Mouse (Mus musculus) embryonic fibroblast, embryonic 13.5 days (primary cell): ENCODE measurements at regions not wholly inside any gene's neighbourhood (a gene's known extent, or its start where the extent isn't known, plus 50 kb on each side); places are given as distances from the start of the nearest gene placed in this dataset.

Experiments
- CTCF ChIP-seq: IDR thresholded peaks from 2 replicates; pipeline ENCODE4 v1.5.1; 2011; ENCODE audit warnings: mild to moderate bottlenecking, control low read depth, low read length, moderate library complexity, borderline replicate concordance; ENCODE audit not compliant: insufficient read depth
- POLR2A ChIP-seq: IDR thresholded peaks from 2 replicates; pipeline ENCODE4 v1.6.1; 2011; ENCODE audit warnings: low read depth, mild to moderate bottlenecking, control low read depth, low read length, moderate library complexity

GRCm38 (mm10) chr8:116252455-116253216, 252.1 kb upstream of the Dynlrb2 start:
- TF ChIP-seq POLR2A (no peak), CTCF (no peak)
